Mouse (Mus musculus): Measurements from ENCODE around the gene Ikbkg.
"Not testable (repeated sequence)": the region's sequence is repeated elsewhere in the genome, so short reads cannot be mapped to it uniquely, and the experiment has no call there.

Ikbkg gene

DNA sequence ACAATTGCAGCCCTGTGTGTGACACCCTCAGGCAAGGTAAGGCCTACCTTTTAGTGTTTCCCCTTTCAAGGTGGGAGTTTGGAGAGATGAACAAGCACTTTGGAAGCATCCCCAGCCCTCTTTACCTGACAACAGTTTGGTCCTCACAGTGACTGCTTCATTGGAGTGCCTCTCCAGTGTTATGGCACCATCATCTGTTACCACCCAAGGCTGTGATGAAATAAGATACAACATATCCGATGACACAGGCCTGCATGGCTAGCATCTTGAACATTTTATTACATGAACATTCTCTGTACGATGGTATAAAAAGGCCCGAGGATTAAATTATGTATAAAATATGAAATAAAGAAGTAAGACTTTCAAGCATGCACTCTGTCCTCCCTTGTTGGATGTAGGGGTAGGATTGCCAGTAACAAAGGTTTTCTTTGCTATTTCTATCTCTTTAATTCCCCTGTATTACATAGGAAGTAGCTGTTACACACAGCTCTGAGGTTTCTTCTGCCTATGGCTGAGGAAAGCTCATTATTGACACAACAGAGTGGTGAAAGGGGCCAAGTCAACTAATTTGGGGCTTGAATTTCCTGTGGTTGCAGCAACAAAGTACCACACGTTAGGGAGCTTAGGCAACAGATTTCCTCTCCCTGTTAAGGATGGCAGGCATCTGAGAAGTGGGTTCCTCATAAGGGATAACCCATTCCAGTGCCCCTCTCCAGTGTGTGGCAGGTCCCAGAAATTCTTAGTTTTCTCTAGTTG is 58.2 kb downstream of the Ikbkg start:
- no peak for DNase-seq (ENCODE audit: low spot score in 2 of 2)

DNA sequence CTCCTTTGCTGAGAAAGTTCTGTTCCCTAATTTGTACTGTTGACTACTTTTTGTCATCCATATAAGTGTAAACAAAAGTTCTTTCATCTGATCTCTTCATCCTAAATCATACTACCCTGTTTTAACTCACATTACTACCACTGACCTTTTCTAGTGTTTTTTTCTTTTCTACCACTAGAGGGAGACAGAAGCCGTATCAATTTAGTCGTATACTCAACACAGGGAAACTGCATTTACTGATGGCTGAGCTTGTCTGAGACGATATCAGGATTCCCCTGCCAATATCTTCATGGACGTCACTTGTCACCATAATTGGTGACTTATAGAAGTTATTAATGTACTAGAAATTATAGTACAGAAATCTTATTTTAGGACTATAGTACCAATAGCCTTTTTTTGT is 59.7 kb downstream of the Ikbkg start:
- DNase-seq (ENCODE audit: low spot score in 2 of 2) = no peak

GRCm38 (mm10) chrX:74481349-74481885 is 88.3 kb downstream of the Ikbkg start, which contains the start of gene Gm6880:
Gm6880 (minus strand) TSS chrX:74481399.
- DNase-seq (ENCODE audit: low spot score in 2 of 2) = not testable (repeated sequence)

DNA sequence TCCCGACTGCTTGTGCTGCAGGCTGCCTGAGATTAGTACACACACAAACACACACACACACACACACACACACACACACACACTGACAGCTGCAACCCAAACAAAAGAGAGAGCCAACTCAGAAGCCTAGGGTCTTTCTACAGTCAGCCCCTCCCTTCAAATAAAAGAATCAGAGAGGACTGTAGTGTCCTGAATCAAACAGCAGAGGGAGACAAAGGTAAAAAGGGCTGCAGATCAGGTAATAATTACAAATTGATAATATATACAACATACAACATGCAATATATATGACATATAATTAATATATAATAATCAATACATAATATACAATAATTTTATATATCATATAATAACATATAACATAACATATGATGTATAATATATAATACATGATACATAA is 104.0 kb downstream of the Ikbkg start:
- no peak for DNase-seq (ENCODE audit: low spot score in 2 of 2)

All from right cerebral cortex, postnatal 36 days (tissue).